Mouse (Mus musculus) lung, embryonic 15.5 days (tissue): ENCODE data around the gene Plekhg4. TPM values are rescaled to one million over a fixed set of nuclear protein-coding genes. Genes with fewer than 3 reads are reported as not detected.
A peak's percentile ranks its signal among the peaks of the same experiment; 100 is the strongest.

Experiments used
- ATAC-seq: fragments of 200-750 bp; cut with Nextera tagmentation; 2 replicates; pipeline ENCODE4 v1.8.0; 2017; ENCODE audit warnings: moderate number of reproducible peaks, borderline replicate concordance; ENCODE audit not compliant: low FRiP score, low TSS enrichment; ENCODE audit errors: extremely low read depth
- H3K27ac ChIP-seq: fragments of 300-500 bp; sonication (generic); 2 replicates; pipeline ENCODE4 v1.5.1; 2015; ENCODE audit warnings: moderate library complexity, mild to moderate bottlenecking, inconsistent platforms
- H3K27me3 ChIP-seq: fragments of 300-500 bp; sonication (generic); 2 replicates; pipeline ENCODE4 v1.6.1; 2015; ENCODE audit warnings: inconsistent platforms
- H3K36me3 ChIP-seq: fragments of 300-500 bp; sonication (generic); 2 replicates; pipeline ENCODE4 v1.6.1; 2015; ENCODE audit warnings: inconsistent platforms
- H3K4me1 ChIP-seq: fragments of 300-500 bp; sonication (generic); 2 replicates; pipeline ENCODE4 v1.6.1; 2015; ENCODE audit warnings: inconsistent platforms
- H3K4me2 ChIP-seq: fragments of 300-500 bp; sonication (generic); 2 replicates; pipeline ENCODE4 v1.6.1; 2015; ENCODE audit warnings: inconsistent platforms, mild to moderate bottlenecking, moderate library complexity
- H3K4me3 ChIP-seq: fragments of 300-500 bp; sonication (generic); 2 replicates; pipeline ENCODE4 v1.5.1; 2015; ENCODE audit warnings: mild to moderate bottlenecking, inconsistent platforms
- H3K9ac ChIP-seq: fragments of 300-500 bp; sonication (generic); 2 replicates; pipeline ENCODE4 v1.6.1; 2015; ENCODE audit warnings: inconsistent platforms
- H3K9me3 ChIP-seq: fragments of 300-500 bp; sonication (generic); 2 replicates; pipeline ENCODE4 v1.6.1; 2016; ENCODE audit warnings: inconsistent platforms
- WGBS: fragments of 180-500 bp; shearing (Covaris S2); methylation state at CpG from one replicate; pipeline ENCODE4 v1.1.7; 2015; 5-methylcytosine and 5-hydroxymethylcytosine counted together
- polyA plus RNA-seq: library from polyadenylated mRNA; unstranded; fragments of >200 nt; fragmentation: Nextera tagmentation; extraction: Ambion mirVana; gene quantifications from 2 replicates; pipeline ENCODE4 v1.2.1, GENCODE M21; 2015

Gene Plekhg4
- polyA plus RNA-seq, 1 experiment from 2014 or later: 1.5 TPM

GRCm38 (mm10) chr8:105353583-105354135 is 19.4 kb upstream of the Plekhg4 start:
- ATAC-seq: no peak

DNA sequence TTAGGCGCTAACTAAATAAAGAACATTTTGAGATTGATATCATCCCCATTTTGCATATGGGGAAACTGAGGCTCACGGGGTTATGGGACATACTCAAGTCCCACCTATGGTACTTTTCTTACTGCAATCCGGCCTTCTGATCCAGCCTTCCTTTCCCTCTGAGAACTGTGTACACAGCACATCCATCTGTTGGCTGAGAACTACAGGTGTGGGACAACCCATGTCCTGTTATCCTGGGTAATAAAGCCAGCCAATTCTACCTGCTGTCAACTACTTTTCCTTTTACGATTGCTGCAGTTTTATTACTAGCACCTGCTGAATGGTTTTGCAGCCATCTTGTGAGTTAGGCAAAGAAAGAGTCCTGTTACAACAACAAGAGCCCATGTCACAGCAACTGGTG is 18.5 kb upstream of the Plekhg4 start:
- Histone ChIP-seq H3K27me3 (no peaks in the 10 kb centered on the region; the same call in 1 of the 2 replicates), H3K4me1 (peaks cover 27% of the 10 kb centered on the region), H3K4me2 (no peak overlapping the region), H3K9me3 (no peaks in the 10 kb centered on the region), H3K27ac (no peak overlapping the region), H3K36me3 (0 out of 2 replicates have a peak, but pooled peaks cover 12% of the 10 kb centered on the region), H3K9ac (no peak overlapping the region), H3K4me3 (no peak overlapping the region)
- 87% methylated on average over 4 of the region's 4 CpGs for WGBS
- ATAC-seq: no peak

More at GRCm38 (mm10) chr8:105353583-105354135, 19.4 kb upstream of the Plekhg4 start:
- H3K9ac ChIP-seq: no peak overlapping the region
- no peaks in the 10 kb centered on the region for H3K27me3 ChIP-seq
- peaks cover 27% of the 10 kb centered on the region for H3K4me1 ChIP-seq
- H3K4me3 ChIP-seq: no peak overlapping the region
- 0 out of 2 replicates have a peak, but pooled peaks cover 5% of the 10 kb centered on the region for H3K36me3 ChIP-seq
- no peak overlapping the region for H3K27ac ChIP-seq
- H3K4me2 ChIP-seq: no peak overlapping the region
- 72% methylated on average over 8 of the region's 8 CpGs for whole genome bisulfite sequencing
- no peaks in the 10 kb centered on the region for H3K9me3 ChIP-seq

DNA sequence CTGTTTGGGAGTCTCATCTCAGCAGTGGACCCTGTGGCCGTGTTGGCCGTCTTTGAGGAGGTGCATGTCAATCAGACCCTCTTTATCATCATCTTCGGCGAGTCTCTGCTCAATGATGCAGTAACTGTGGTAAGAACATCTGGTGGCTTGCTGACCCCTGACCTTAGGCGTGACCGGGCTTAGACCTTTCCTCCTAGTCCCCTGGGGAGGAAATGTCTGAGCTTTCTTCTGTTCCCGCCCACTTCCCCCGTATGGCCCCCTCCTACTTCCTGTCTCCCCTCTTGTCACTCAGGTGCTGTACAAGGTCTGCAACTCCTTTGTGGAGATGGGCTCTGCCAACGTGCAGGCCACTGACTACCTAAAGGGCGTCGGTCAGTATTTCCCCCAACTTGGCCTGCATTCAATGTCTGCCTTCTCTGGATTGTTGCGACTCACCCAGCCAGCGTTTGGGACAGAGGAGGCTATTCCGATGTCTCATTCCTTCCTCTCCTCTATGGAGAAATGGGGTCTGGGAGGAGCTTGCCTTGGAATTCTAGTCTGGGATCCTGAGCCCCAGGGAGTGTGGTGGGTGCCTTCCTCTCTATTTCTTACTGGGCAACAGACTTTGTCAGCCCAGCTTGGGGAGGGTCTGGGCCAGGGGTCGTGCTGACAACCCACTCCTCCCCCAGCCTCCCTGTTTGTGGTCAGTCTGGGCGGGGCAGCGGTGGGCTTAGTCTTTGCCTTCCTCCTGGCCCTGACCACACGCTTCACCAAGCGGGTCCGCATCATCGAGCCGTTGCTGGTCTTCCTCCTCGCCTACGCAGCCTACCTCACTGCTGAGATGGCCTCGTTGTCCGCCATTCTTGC is 17.7 kb upstream of the Plekhg4 start:
- Histone ChIP-seq H3K27me3 (no peaks in the 10 kb centered on the region; the same call in 1 of the 2 replicates), H3K9ac (no peak overlapping the region), H3K9me3 (no peaks in the 10 kb centered on the region), H3K4me2 (no peak overlapping the region), H3K36me3 (0 out of 2 replicates have a peak, but pooled peaks cover 12% of the 10 kb centered on the region), H3K4me3 (no peak overlapping the region), H3K27ac (no peak overlapping the region), H3K4me1 (peaks cover 23% of the 10 kb centered on the region)
- WGBS: 65% methylated on average over 26 of the region's 26 CpGs
- ATAC-seq: no peak

- H3K36me3 ChIP-seq: 0 out of 2 replicates have a peak, but pooled peaks cover 12% of the 10 kb centered on the region
- 78% methylated on average over 14 of the region's 14 CpGs for WGBS
- no peak overlapping the region for H3K4me2 ChIP-seq
- H3K27ac ChIP-seq: no peak overlapping the region
- H3K27me3 ChIP-seq: no peaks in the 10 kb centered on the region; the same call in 1 of the 2 replicates
- H3K4me3 ChIP-seq: no peak overlapping the region
- no peak for ATAC-seq
- peaks cover 23% of the 10 kb centered on the region for H3K4me1 ChIP-seq
- H3K9me3 ChIP-seq: no peaks in the 10 kb centered on the region
- no peak overlapping the region for H3K9ac ChIP-seq
Observed at GRCm38 (mm10) chr8:105356681-105357080, 16.4 kb upstream of the Plekhg4 start.

DNA sequence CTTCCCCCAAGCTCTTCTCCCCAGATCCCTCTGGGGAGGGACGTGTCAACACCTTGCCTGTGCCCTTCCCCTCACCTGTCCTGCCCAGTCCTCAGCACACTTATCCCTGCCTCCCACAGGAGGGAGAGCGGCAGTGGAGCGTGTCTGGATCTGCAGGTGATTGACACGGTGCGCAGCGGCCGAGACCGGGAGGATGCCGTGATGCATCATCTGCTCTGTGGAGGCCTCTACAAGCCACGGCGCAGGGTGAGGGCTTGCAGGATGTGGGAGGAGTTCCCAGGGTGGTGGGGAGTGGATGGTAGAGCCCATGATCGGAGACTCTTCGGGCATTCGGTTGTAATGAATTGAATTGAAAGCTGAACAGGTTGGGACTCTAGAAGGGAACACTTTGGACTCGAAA is 13.9 kb upstream of the Plekhg4 start:
- Histone ChIP-seq H3K9me3 (no peaks in the 10 kb centered on the region), H3K4me2 (no peak overlapping the region), H3K27me3 (no peaks in the 10 kb centered on the region; the same call in 1 of the 2 replicates), H3K9ac (no peak overlapping the region), H3K27ac (no peak overlapping the region), H3K36me3 (peaks cover 12% of the 10 kb centered on the region; the same call in 1 of the 2 replicates), H3K4me3 (no peak overlapping the region), H3K4me1 (peaks cover 30% of the 10 kb centered on the region)
- ATAC-seq: no peak
- WGBS: 58% methylated on average over 15 of the region's 15 CpGs

DNA sequence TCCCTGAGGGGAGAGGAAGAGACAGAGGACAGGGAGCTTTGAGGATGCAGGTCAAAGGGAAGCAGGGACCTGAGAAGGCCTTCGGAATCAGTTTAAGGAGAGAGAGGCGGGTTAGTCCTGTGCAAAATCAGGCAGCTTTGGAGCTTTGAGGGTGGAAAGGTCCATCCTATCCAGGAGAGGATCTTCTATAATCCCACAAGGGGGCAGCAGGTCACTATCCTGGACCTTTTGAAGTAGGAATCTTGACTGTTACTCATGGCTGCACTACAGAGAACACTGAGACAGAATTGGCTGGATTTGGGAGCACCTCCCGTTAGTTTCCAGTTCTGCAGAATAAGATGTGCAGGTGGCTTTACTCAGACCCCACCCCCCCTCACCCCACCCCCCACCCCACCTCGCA is 13.4 kb upstream of the Plekhg4 start:
- no peak overlapping the region for H3K9ac ChIP-seq
- peaks cover 30% of the 10 kb centered on the region for H3K4me1 ChIP-seq
- peaks cover 16% of the 10 kb centered on the region; the same call in 1 of the 2 replicates for H3K36me3 ChIP-seq
- H3K4me3 ChIP-seq: no peak overlapping the region
- H3K4me2 ChIP-seq: no peak overlapping the region
- no peak for ATAC-seq
- H3K27me3 ChIP-seq: no peaks in the 10 kb centered on the region; the same call in 1 of the 2 replicates
- H3K27ac ChIP-seq: no peak overlapping the region
- H3K9me3 ChIP-seq: no peaks in the 10 kb centered on the region
- WGBS: 54% methylated on average over 4 of the region's 4 CpGs

DNA sequence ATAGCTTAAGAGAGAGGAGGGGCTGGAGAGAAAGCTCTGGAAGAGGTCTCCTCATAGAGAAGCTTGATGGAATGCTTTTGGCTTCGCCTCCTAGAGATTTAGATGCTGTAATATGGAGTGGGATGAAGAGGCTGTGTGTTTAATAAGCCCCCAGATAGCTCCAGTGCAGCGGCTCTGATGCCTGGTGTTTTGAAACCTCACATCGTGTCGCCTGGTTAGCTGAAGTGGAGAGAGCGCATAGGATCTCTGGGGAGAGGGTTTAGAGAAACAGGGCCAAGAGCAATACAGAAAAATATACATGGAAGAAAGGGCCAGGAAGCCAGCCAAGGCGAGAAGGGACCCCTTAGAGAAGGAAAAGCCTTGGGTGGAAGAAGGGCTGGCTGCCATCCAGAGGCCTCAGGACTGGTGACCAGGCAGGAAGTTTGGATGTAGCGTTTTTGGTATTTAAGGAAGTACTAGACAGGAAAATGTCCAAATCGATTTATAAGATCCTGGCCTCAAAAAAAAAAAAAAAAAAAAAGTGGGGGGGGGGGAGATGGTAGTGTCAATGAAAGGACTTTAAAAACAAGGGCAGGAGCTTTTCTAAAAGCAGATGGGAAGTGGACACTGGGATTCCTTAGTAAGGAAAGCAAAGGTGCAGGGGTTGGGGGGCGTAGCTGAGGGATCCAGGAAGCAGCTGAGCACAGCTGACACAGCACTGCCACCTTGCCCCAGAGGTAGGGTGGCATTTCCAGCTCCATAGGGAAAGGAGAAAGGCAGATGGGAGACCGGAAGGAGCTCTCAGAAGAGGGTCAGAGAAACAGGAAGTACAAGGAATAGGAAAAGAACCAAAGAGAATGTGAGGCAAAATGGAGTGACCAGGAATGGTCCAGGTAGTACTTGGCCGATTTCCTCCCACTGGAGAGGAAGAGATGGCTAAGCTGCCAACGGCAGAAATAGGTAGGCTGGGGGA is 11.0 kb upstream of the Plekhg4 start:
- peaks cover 22% of the 10 kb centered on the region for H3K4me1 ChIP-seq
- peak overlapping the region; percentile 69 for H3K27ac ChIP-seq
- ATAC-seq: peak; percentile 66; the same call in 1 of the 2 replicates
- no peaks in the 10 kb centered on the region; the same call in 1 of the 2 replicates for H3K27me3 ChIP-seq
- peaks cover 19% of the 10 kb centered on the region; the same call in 1 of the 2 replicates for H3K36me3 ChIP-seq
- H3K9ac ChIP-seq: no peak overlapping the region
- 44% methylated on average over 12 of the region's 12 CpGs for WGBS
- no peak overlapping the region for H3K4me2 ChIP-seq
- no peaks in the 10 kb centered on the region for H3K9me3 ChIP-seq
- no peak overlapping the region for H3K4me3 ChIP-seq

DNA sequence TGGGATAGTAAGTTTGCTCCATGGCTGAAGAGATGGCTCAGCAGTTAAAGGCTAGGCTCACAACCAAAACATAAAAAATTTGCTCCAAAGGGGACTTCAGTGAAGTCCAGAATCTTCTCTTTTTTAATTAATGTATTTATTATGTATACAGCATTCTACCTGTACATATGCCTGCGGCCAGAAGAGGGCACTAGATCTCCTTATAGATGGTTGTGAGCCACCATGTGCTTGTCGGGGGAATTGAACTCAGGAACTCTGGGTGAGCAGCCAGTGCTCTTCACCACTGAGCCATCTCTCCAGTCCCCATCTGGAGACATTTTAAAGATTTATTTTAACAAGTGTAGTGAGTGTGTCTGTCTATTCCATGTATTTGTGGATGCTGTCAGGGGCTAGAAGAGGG is 6.0 kb upstream of the Plekhg4 start:
- 66% methylated on average over 2 of the region's 2 CpGs for WGBS
- no peak for ATAC-seq
- peaks cover 26% of the 10 kb centered on the region for H3K36me3 ChIP-seq

GRCm38 (mm10) chr8:105372473-105372872 is 601 bp upstream of the Plekhg4 start:
- no peak for ATAC-seq
- Histone ChIP-seq H3K4me2 (no peak overlapping the region), H3K36me3 (peaks cover 9% of the 10 kb centered on the region), H3K9me3 (no peaks in the 10 kb centered on the region), H3K4me3 (no peak overlapping the region), H3K27ac (no peak overlapping the region), H3K9ac (no peak overlapping the region), H3K4me1 (peaks cover 18% of the 10 kb centered on the region), H3K27me3 (no peaks in the 10 kb centered on the region)
- WGBS: 72% methylated on average over 9 of the region's 9 CpGs

More for the DNA sequence above, 6.0 kb upstream of the Plekhg4 start:
- Histone ChIP-seq H3K9ac (no peak overlapping the region), H3K4me2 (no peak overlapping the region), H3K27ac (no peak overlapping the region), H3K4me3 (no peak overlapping the region), H3K4me1 (peaks cover 7% of the 10 kb centered on the region; the same call in 1 of the 2 replicates), H3K27me3 (no peaks in the 10 kb centered on the region), H3K9me3 (no peaks in the 10 kb centered on the region)

- Histone ChIP-seq H3K4me1 (peaks cover 39% of the 10 kb centered on the region), H3K4me2 (peak overlapping the region; percentile 46), H3K36me3 (peaks cover under 1% of the 10 kb centered on the region; the same call in 1 of the 2 replicates), H3K9me3 (no peaks in the 10 kb centered on the region), H3K9ac (no peak overlapping the region; the same call in 1 of the 2 replicates), H3K27me3 (no peaks in the 10 kb centered on the region), H3K4me3 (peak overlapping the region; percentile 15; the same call in 1 of the 2 replicates), H3K27ac (no peak overlapping the region)
- 29% methylated on average over 26 of the region's 33 CpGs for WGBS
- ATAC-seq: peak; percentile 32; the same call in 1 of the 2 replicates
Observed at GRCm38 (mm10) chr8:105374513-105374966, 1.5 kb downstream of the Plekhg4 start.

GRCm38 (mm10) chr8:105378673-105379072 is 5.6 kb downstream of the Plekhg4 start:
- no peak overlapping the region for H3K4me3 ChIP-seq
- 0 out of 2 replicates have a peak overlapping the region, but pooled peaks have one; percentile 18 for H3K4me2 ChIP-seq
- H3K9ac ChIP-seq: no peak overlapping the region
- H3K36me3 ChIP-seq: no peaks in the 10 kb centered on the region
- H3K9me3 ChIP-seq: no peaks in the 10 kb centered on the region
- peak overlapping the region; percentile 41; the same call in 1 of the 2 replicates for H3K27ac ChIP-seq
- WGBS: 27% methylated on average over 19 of the region's 19 CpGs
- peak; percentile 60 for ATAC-seq
- no peaks in the 10 kb centered on the region for H3K27me3 ChIP-seq
- peaks cover 47% of the 10 kb centered on the region for H3K4me1 ChIP-seq
